Mouse (Mus musculus) forebrain, postnatal 0 days (tissue): ENCODE measurements around the gene Abca3. TPM values are rescaled to one million over a fixed set of nuclear protein-coding genes. Genes with fewer than 3 reads are reported as not detected.

Experiments
- ATAC-seq: fragments of 200-750 bp; cut with Nextera tagmentation; 2 replicates; pipeline ENCODE4 v1.8.0; 2017; ENCODE audit warnings: mild to moderate bottlenecking, moderate library complexity
- DNase-seq: peaks from one replicate; pipeline ENCODE4 v3.0.0-alpha.2; 2015
- H3K27ac ChIP-seq: fragments of 300-500 bp; sonication (generic); 2 replicates; pipeline ENCODE4 v1.5.1; 2014; ENCODE audit warnings: low read depth, mild to moderate bottlenecking, antibody characterized with exemption, low read length, moderate library complexity, mixed read lengths
- H3K27me3 ChIP-seq: fragments of 300-500 bp; sonication (generic); 2 replicates; pipeline ENCODE4 v1.6.1; 2014; ENCODE audit warnings: mild to moderate bottlenecking, low read length, mixed read lengths; ENCODE audit not compliant: insufficient read depth
- H3K36me3 ChIP-seq: fragments of 300-500 bp; sonication (generic); 2 replicates; pipeline ENCODE4 v1.6.1; 2014; ENCODE audit warnings: mild to moderate bottlenecking, moderate library complexity; ENCODE audit not compliant: insufficient read depth
- H3K4me1 ChIP-seq: fragments of 300-500 bp; sonication (generic); 2 replicates; pipeline ENCODE4 v1.6.1; 2014; ENCODE audit warnings: antibody characterized with exemption; ENCODE audit not compliant: insufficient read depth
- H3K4me2 ChIP-seq: fragments of 300-500 bp; sonication (generic); 2 replicates; pipeline ENCODE4 v1.6.1; 2014; ENCODE audit warnings: low read depth, mild to moderate bottlenecking, moderate library complexity
- H3K4me3 ChIP-seq: fragments of 300-500 bp; sonication (generic); 2 replicates; pipeline ENCODE4 v1.5.1; 2014; ENCODE audit warnings: low read depth, low read length, mixed read lengths
- H3K9ac ChIP-seq: fragments of 300-500 bp; sonication (generic); 2 replicates; pipeline ENCODE4 v1.6.1; 2014; ENCODE audit warnings: mild to moderate bottlenecking
- H3K9me3 ChIP-seq: fragments of 300-500 bp; sonication (generic); 2 replicates; pipeline ENCODE4 v1.6.1; 2016; ENCODE audit warnings: low read length
- CTCF ChIP-seq: sonication (generic); IDR thresholded peaks from 2 replicates; pipeline ENCODE4 v1.5.1; 2016; ENCODE audit warnings: antibody characterized with exemption, control low read depth, low read depth
- WGBS: fragments of 180-500 bp; shearing (Covaris S2); extraction: QIAGEN DNeasy Blood & Tissue Kit; methylation state at CpG from one replicate; pipeline ENCODE4 v1.1.7; 2014; 5-methylcytosine and 5-hydroxymethylcytosine counted together
- polyA plus RNA-seq: library from polyadenylated mRNA; unstranded; fragments of >200 nt; fragmentation: Nextera tagmentation; extraction: Ambion mirVana; gene quantifications from 2 replicates; pipeline ENCODE4 v1.2.1, GENCODE M21; 2015
- total RNA-seq: library from RNA; depleted of rRNA; stranded (reverse); fragments of >200 nt; gene quantifications from 2 replicates; pipeline ENCODE4 v1.2.3, GENCODE M21; 2014; rRNA removed

Gene Abca3
- total RNA-seq (53.0 and 71.2 TPM in 2 replicates), polyA plus RNA-seq (15.5 and 22.9 TPM in 2 replicates)

GRCm38 (mm10) chr17:24351760-24352357, at the start of gene Abca3:
Gene Abca3 (plus strand): TSS chr17:24351950.
- peak; percentile 98 for ATAC-seq
- Histone ChIP-seq H3K4me3 (peak within 1 kb of the TSS; percentile 92), H3K36me3 (no peaks in the 10 kb centered on the region), H3K4me2 (peak within 1 kb of the TSS; percentile 85), H3K9me3 (no peaks in the 10 kb centered on the region), H3K4me1 (peaks cover 11% of the 10 kb centered on the region; the same call in 1 of the 2 replicates), H3K27me3 (no peaks in the 10 kb centered on the region), H3K9ac (peak within 1 kb of the TSS; percentile 84), H3K27ac (peak within 1 kb of the TSS; percentile 70)
- peak; percentile 98 for TF ChIP-seq CTCF
- WGBS = under 1% methylated on average over 51 of the region's 55 CpGs
- DNase-seq = peak; percentile 99

- no peak overlapping the region for H3K4me2 ChIP-seq
- H3K27ac ChIP-seq = no peak overlapping the region
- H3K9me3 ChIP-seq = no peaks in the 10 kb centered on the region
- no peak for DNase-seq
- H3K36me3 ChIP-seq = no peaks in the 10 kb centered on the region
- WGBS = 48% methylated on average over 4 of the region's 4 CpGs
- peak; percentile 53 for TF ChIP-seq CTCF
- H3K27me3 ChIP-seq = no peaks in the 10 kb centered on the region
- H3K4me3 ChIP-seq = no peak overlapping the region
- no peak overlapping the region for H3K9ac ChIP-seq
- ATAC-seq = no peak
- H3K4me1 ChIP-seq = no peaks in the 10 kb centered on the region
Observed at GRCm38 (mm10) chr17:24307500-24307899, 44.2 kb upstream of the Abca3 start.

- no peak for TF ChIP-seq CTCF
- Histone ChIP-seq H3K4me1 (no peaks in the 10 kb centered on the region), H3K4me3 (no peak overlapping the region), H3K27ac (no peak overlapping the region), H3K4me2 (no peak overlapping the region), H3K27me3 (no peaks in the 10 kb centered on the region), H3K9me3 (no peaks in the 10 kb centered on the region), H3K9ac (no peak overlapping the region), H3K36me3 (no peaks in the 10 kb centered on the region)
- WGBS = 75% methylated on average over 3 of the region's 3 CpGs
- ATAC-seq = 0 out of 2 replicates have a peak, but pooled peaks have one; percentile 32
- DNase-seq = peak; percentile 43
Observed at GRCm38 (mm10) chr17:24320826-24321225, 30.9 kb upstream of the Abca3 start.

- DNase-seq = no peak
- no peak for ATAC-seq
- Histone ChIP-seq H3K27me3 (no peaks in the 10 kb centered on the region), H3K27ac (no peak overlapping the region), H3K4me1 (no peaks in the 10 kb centered on the region), H3K9me3 (no peaks in the 10 kb centered on the region), H3K4me3 (no peak overlapping the region), H3K4me2 (no peak overlapping the region), H3K36me3 (no peaks in the 10 kb centered on the region), H3K9ac (no peak overlapping the region)
- TF ChIP-seq CTCF = no peak
- WGBS = 84% methylated on average over 10 of the region's 10 CpGs
Observed at GRCm38 (mm10) chr17:24325051-24325450, 26.7 kb upstream of the Abca3 start.

DNA sequence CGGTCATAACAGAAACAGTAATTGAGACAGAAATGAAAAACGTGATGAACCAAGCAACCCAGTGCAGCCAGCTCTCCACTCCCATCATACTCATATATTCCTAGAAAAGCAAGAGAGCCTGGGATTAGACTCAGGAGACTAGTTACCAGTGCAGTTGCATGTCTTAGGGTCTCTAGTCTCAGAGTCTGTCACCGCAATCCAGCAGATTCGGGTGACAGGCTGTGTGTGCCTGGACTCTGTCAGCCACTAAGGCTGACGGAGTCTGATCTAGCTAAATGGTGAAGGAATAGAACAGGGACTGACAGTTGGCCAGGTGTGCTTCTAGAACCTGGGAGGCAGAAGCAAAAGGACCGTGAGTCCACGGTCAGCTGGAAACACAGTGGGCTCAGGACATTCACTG, 24.1 kb upstream of the Abca3 start:
- Histone ChIP-seq H3K9me3 (no peaks in the 10 kb centered on the region), H3K4me3 (no peak overlapping the region), H3K27ac (no peak overlapping the region), H3K27me3 (no peaks in the 10 kb centered on the region), H3K9ac (no peak overlapping the region), H3K36me3 (no peaks in the 10 kb centered on the region), H3K4me2 (no peak overlapping the region), H3K4me1 (no peaks in the 10 kb centered on the region)
- WGBS = 71% methylated on average over 7 of the region's 7 CpGs
- ATAC-seq = no peak
- DNase-seq = no peak
- no peak for TF ChIP-seq CTCF

DNA sequence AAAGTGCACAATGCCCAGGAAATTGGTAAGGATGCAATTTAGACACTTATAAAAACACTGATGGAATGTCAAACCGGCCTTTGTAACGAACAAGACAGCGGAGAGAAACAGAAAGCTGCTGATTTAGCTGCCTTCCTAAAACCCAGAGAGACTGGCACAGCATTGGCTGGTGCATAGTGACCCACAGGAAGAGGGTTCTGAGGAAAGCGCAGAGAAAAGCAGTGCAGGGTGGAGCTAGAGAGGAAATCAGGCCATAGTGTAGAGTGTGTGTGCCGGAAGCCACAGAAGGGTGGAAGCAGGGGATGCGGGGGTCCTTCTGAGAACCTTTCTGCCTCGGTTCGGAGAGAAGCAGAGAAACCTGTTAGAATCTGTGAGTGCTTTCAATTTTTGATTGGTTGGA, 7.1 kb upstream of the Abca3 start:
- Histone ChIP-seq H3K27me3 (no peaks in the 10 kb centered on the region), H3K4me2 (no peak overlapping the region), H3K27ac (no peak overlapping the region), H3K36me3 (no peaks in the 10 kb centered on the region), H3K9ac (no peak overlapping the region), H3K9me3 (no peaks in the 10 kb centered on the region), H3K4me1 (no peaks in the 10 kb centered on the region), H3K4me3 (no peak overlapping the region)
- no peak for TF ChIP-seq CTCF
- 84% methylated on average over 8 of the region's 8 CpGs for WGBS
- DNase-seq (no peak), ATAC-seq (no peak)

DNA sequence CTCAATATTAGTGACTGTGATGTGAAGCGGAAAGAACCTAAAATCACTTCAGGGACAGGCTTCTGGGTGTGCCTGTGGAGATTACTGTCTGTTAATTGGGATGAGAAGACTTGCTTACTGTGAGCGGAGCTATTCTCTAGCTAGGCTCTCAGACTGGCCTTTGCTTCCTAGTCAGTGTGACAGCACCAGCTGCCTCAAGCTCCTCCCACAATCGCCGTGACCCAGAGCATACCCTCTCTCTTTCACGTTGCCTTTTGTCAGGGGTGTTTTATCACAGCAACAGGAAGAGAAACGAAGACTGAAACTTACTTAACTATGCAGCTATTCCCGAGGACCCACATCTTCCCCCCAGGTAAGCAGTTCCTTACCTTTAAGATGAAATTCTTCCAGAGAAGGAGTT, 4.9 kb upstream of the Abca3 start:
- Histone ChIP-seq H3K9me3 (no peaks in the 10 kb centered on the region), H3K27ac (no peak overlapping the region), H3K36me3 (no peaks in the 10 kb centered on the region), H3K9ac (no peak overlapping the region), H3K4me1 (0 out of 2 replicates have a peak, but pooled peaks cover 4% of the 10 kb centered on the region), H3K4me2 (no peak overlapping the region), H3K4me3 (no peak overlapping the region), H3K27me3 (no peaks in the 10 kb centered on the region)
- 35% methylated on average over 7 of the region's 7 CpGs for WGBS
- no peak for DNase-seq
- no peak for TF ChIP-seq CTCF
- ATAC-seq = no peak
